Mouse (Mus musculus) embryonic facial prominence, embryonic 12.5 days (tissue): Measurements from ENCODE around the gene Sprr2k. TPM values are rescaled to one million over a fixed set of nuclear protein-coding genes. Genes with fewer than 3 reads are reported as not detected.

Experiments used
- ATAC-seq: fragments of 200-750 bp; cut with Nextera tagmentation; 2 replicates; pipeline ENCODE4 v1.8.0; 2017; ENCODE audit not compliant: insufficient number of reproducible peaks, insufficient read depth, low FRiP score, low TSS enrichment
- H3K27ac ChIP-seq: fragments of 300-500 bp; sonication (generic); 2 replicates; pipeline ENCODE4 v1.5.1; 2016; ENCODE audit warnings: mild to moderate bottlenecking
- H3K27me3 ChIP-seq: fragments of 300-500 bp; sonication (generic); 2 replicates; pipeline ENCODE4 v1.6.1; 2016; ENCODE audit warnings: mild to moderate bottlenecking, moderate library complexity
- H3K36me3 ChIP-seq: fragments of 300-500 bp; sonication (generic); 2 replicates; pipeline ENCODE4 v1.6.1; 2016; ENCODE audit warnings: mild to moderate bottlenecking
- H3K4me1 ChIP-seq: fragments of 300-500 bp; sonication (generic); 2 replicates; pipeline ENCODE4 v1.6.1; 2016
- H3K4me2 ChIP-seq: fragments of 300-500 bp; sonication (generic); replicated peaks from 2 replicates; pipeline ENCODE4 v1.6.1; 2016; ENCODE audit warnings: mild to moderate bottlenecking, moderate library complexity
- H3K4me3 ChIP-seq: fragments of 300-500 bp; sonication (generic); 2 replicates; pipeline ENCODE4 v1.5.1; 2016; ENCODE audit warnings: mild to moderate bottlenecking
- H3K9ac ChIP-seq: fragments of 300-500 bp; sonication (generic); 2 replicates; pipeline ENCODE4 v1.6.1; 2016; ENCODE audit warnings: mild to moderate bottlenecking, moderate library complexity
- H3K9me3 ChIP-seq: fragments of 300-500 bp; sonication (generic); 2 replicates; pipeline ENCODE4 v1.6.1; 2016; ENCODE audit warnings: mild to moderate bottlenecking, moderate library complexity
- WGBS: fragments of 180-500 bp; shearing (Covaris S2); methylation state at CpG from one replicate; pipeline ENCODE4 v1.1.7; 2016; 5-methylcytosine and 5-hydroxymethylcytosine counted together
- polyA plus RNA-seq: library from polyadenylated mRNA; unstranded; fragments of >200 nt; fragmentation: Nextera tagmentation; extraction: Ambion mirVana; gene quantifications from 2 replicates; pipeline ENCODE4 v1.2.1, GENCODE M21; 2016

Gene Sprr2k
- polyA plus RNA-seq = not detected in 2 replicates

DNA sequence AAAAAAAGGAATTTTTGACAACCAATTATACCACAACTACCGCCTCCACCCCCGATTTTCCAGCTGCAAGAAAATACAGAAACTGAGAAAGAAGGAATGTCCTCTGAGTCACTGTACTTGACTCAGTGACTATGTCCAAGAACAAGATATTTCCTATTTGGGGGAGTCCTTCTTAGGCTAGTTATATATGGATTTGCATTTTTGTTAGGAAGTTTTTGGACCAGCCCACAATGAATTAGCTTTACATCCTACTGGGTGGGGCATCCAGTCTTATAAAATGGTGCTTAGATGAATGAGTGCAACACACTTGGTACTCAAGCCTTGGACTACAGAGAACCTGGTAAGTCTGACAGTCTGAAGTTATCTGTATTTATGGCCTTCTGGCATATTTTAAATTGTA lies at the start of gene Sprr2k:
Gene Sprr2k (plus strand): TSS at position 301 of the 400 bp plus-strand sequence.
- Histone ChIP-seq H3K4me1 (no peaks in the 10 kb centered on the region), H3K4me2 (no peak within 1 kb of the TSS)
- no peak for ATAC-seq

DNA sequence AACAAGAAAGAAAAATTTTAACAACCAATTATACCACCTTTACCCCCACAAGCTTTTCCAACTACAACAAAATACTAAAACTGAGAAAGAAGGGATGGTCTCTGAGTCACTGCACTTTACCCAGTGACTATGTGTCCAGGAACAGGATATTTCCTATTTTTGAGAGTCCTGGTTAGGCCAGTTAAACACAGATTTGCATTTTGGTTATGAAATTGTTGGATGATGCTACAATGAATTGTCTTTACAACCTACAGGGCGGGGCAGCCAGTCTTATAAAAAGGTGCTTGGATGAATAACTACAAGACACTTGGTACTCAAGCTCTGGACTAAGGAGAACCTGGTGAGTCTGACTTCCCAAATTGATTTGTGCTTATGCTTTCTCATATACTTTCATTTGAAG lies 47.0 kb upstream of the Sprr2k start, which contains the start of gene Sprr2h:
Gene Sprr2h (plus strand): TSS at position 301 of the 400 bp plus-strand sequence.
- Histone ChIP-seq H3K9me3 (no peaks in the 10 kb centered on the region), H3K36me3 (no peaks in the 10 kb centered on the region), H3K27ac (no peak within 1 kb of the TSS), H3K9ac (no peak within 1 kb of the TSS), H3K4me3 (no peak within 1 kb of the TSS), H3K4me2 (no peak within 1 kb of the TSS), H3K27me3 (no peaks in the 10 kb centered on the region), H3K4me1 (no peaks in the 10 kb centered on the region)
- WGBS = 83% methylated on average over 1 of the region's 1 CpGs
- ATAC-seq = no peak

More for the DNA sequence above, at the start of gene Sprr2k:
- Histone ChIP-seq H3K36me3 (no peaks in the 10 kb centered on the region), H3K9me3 (no peaks in the 10 kb centered on the region), H3K4me3 (no peak within 1 kb of the TSS), H3K9ac (no peak within 1 kb of the TSS), H3K27me3 (no peaks in the 10 kb centered on the region), H3K27ac (no peak within 1 kb of the TSS)
- 77% methylated on average over 2 of the region's 2 CpGs for WGBS

DNA sequence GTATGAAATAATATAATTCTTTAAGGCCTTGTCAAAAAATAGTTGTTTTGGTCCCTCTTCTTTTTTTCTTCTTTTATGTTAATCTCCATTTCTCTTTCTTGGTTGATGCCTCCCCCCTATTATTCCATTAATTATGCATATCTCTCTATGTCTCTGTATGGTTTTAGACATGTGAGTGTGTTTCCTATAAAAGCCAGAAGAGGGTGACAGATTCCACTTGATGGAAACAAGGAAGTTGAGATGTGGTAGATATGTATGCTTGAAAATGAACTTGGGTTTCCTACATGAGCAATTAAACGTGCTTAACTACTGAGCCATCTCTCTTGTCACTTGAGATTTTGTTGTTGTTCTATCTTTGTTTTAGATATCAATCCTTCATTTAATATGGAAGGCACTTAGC lies 38.1 kb upstream of the Sprr2k start:
- Histone ChIP-seq H3K9me3 (no peaks in the 10 kb centered on the region), H3K9ac (no peak overlapping the region), H3K27ac (no peak overlapping the region), H3K4me3 (no peak overlapping the region), H3K4me1 (no peaks in the 10 kb centered on the region), H3K36me3 (no peaks in the 10 kb centered on the region), H3K4me2 (no peak overlapping the region), H3K27me3 (no peaks in the 10 kb centered on the region)
- ATAC-seq = no peak
- WGBS = 60% methylated on average over 1 of the region's 1 CpGs

DNA sequence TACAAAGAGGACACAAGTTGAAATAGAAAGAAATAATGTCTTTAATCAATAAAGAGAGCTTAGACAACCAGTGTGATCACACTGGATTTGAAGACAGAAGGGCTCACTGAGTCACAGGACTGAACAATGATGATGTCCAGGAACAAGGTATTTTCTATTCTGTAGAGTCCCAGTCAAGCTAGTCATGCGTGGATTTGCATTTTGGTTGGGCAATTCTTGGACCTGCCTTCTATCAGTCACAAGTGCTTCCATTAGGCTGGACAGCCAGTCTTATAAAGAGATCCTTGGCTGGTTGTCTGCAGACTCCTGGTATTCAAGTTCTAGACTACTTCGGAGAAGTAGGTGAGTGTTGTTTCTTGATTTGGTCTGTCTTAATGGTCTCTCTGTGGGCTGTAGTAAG lies 24.7 kb upstream of the Sprr2k start, which contains the start of gene Sprr2i:
Gene Sprr2i (plus strand): TSS at position 301 of the 400 bp plus-strand sequence.
- H3K9me3 ChIP-seq = no peaks in the 10 kb centered on the region
- no peak within 1 kb of the TSS for H3K4me2 ChIP-seq
- H3K4me3 ChIP-seq = no peak within 1 kb of the TSS
- H3K4me1 ChIP-seq = no peaks in the 10 kb centered on the region
- H3K36me3 ChIP-seq = no peaks in the 10 kb centered on the region
- no peak within 1 kb of the TSS for H3K27ac ChIP-seq
- 93% methylated on average over 2 of the region's 2 CpGs for WGBS
- H3K9ac ChIP-seq = no peak within 1 kb of the TSS
- no peaks in the 10 kb centered on the region for H3K27me3 ChIP-seq
- ATAC-seq = no peak

DNA sequence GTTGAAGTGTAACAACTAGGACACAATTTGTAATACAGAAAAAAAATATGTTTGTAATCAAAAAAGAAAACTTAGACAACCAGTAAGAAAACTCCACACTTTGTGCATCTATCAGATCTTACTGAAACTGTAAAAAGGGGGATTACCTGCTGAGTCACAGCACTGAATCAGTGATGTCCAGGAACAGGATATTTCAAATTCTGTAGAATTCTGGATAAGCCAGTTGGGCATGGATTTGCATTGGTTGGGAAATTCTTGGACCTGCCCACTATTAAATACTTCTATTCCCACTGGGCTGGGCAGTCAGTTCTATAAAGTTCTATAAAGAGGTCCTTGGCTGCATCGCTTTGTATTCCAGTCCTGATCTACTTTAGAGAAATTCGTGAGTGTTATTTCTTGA lies 14.6 kb upstream of the Sprr2k start, which contains the start of gene Sprr2j-ps:
Gene Sprr2j-ps (plus strand): TSS at position 301 of the 400 bp plus-strand sequence.
- Histone ChIP-seq H3K27me3 (no peaks in the 10 kb centered on the region; the same call in 1 of the 2 replicates), H3K9ac (no peak within 1 kb of the TSS), H3K36me3 (no peaks in the 10 kb centered on the region), H3K4me1 (no peaks in the 10 kb centered on the region), H3K4me3 (no peak within 1 kb of the TSS), H3K9me3 (no peaks in the 10 kb centered on the region), H3K4me2 (no peak within 1 kb of the TSS), H3K27ac (no peak within 1 kb of the TSS)
- no peak for ATAC-seq
- 90% methylated on average over 2 of the region's 2 CpGs for WGBS

DNA sequence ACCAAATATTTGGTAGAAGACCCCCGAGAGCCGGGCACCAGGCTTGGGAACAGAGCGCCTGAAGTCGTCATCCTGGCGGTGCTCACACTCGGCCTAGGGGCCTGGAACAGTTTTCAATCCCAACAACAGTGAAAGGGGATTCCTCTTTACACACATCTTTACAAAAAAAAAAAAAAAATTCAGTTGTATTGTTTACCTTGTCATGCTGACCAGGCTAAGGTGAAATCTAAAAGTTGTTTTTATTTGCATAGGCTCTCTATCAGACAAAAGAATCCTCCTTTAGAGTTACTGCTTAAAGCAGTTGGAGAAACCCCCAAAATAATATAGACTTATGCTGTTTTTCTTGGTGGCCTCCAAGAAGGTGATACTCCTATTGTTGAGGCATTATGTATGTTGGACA lies 3.1 kb upstream of the Sprr2k start, which contains the start of gene Gm9774:
Gene Gm9774 (minus strand): TSS at position 101 of the 400 bp plus-strand sequence.
- no peak for ATAC-seq
- H3K36me3 ChIP-seq = no peaks in the 10 kb centered on the region
- 93% methylated on average over 6 of the region's 6 CpGs for WGBS
- H3K4me2 ChIP-seq = no peak within 1 kb of the TSS
- no peak within 1 kb of the TSS for H3K9ac ChIP-seq
- H3K27ac ChIP-seq = no peak within 1 kb of the TSS
- H3K9me3 ChIP-seq = no peaks in the 10 kb centered on the region
- H3K4me1 ChIP-seq = no peaks in the 10 kb centered on the region
- H3K27me3 ChIP-seq = no peaks in the 10 kb centered on the region
- H3K4me3 ChIP-seq = no peak within 1 kb of the TSS

DNA sequence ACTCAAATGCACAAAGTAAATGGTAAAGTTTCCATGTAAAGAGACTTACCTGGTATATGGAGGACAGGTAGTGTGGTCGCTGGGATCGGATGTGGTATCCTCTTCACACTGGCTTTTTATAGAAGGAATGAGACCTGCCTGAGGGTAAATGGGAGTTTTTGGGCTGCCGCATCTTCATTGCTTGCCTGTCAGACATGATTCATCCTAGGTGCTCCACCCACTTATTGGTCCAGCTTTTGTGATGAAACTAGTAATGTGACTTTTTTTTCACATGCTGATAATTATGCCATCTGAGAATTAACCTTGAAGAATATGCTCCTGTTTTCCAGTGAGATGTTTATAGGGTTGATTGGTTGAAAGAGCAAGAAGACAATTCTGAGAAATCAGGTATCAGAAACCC lies 6.3 kb downstream of the Sprr2k start, which contains the start of gene Sprr1b:
Gene Sprr1b (minus strand): TSS at position 101 of the 400 bp plus-strand sequence.
- 88% methylated on average over 3 of the region's 3 CpGs for WGBS
- H3K4me1 ChIP-seq = no peaks in the 10 kb centered on the region
- no peak within 1 kb of the TSS for H3K4me3 ChIP-seq
- no peak for ATAC-seq
- no peaks in the 10 kb centered on the region for H3K36me3 ChIP-seq
- H3K4me2 ChIP-seq = no peak within 1 kb of the TSS
- H3K27ac ChIP-seq = no peak within 1 kb of the TSS
- H3K9me3 ChIP-seq = no peaks in the 10 kb centered on the region
- no peak within 1 kb of the TSS for H3K9ac ChIP-seq
- H3K27me3 ChIP-seq = no peaks in the 10 kb centered on the region

DNA sequence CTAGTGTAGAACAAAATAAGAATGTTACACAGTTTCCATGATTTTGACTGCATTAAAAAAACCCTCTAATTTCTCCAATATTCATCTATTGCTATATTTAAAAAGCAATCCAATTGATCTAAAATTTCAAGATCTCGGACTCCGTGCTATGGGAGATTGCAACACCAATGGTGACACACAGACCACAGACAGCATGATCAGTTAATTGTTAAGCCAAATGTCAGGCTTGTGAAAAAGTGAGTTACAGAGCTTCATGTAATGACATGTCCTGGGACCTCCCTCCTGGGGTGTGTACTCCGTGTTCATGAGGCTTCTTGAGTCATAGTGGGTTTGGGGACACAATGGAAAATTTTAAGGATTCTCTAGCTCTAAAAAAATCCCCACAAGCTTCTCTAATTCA lies 7.8 kb downstream of the Sprr2k start:
- Histone ChIP-seq H3K4me2 (no peak overlapping the region), H3K4me1 (no peaks in the 10 kb centered on the region), H3K9me3 (no peaks in the 10 kb centered on the region), H3K36me3 (no peaks in the 10 kb centered on the region), H3K9ac (no peak overlapping the region), H3K27ac (no peak overlapping the region), H3K4me3 (no peak overlapping the region), H3K27me3 (no peaks in the 10 kb centered on the region)
- WGBS = 85% methylated on average over 3 of the region's 3 CpGs
- ATAC-seq = no peak

DNA sequence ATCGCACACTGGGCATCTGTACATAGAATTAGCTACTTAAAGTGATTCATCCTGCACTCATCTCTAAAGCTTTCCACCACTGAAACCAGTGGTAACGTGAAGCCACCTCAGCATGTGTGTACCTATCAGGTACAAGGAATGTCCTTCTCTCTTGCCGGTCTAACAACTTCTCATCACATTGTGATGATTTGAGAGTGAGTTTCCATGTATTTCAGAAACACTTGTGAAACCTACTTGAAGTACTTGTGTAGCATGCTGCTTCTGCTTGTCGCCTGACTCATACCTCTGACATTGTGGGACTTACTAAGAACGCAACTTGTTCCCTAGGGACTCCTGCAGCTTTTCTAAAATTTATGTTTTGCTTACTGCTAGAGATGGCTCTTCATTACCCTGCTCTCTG lies 22.8 kb downstream of the Sprr2k start:
- no peak overlapping the region for H3K9ac ChIP-seq
- H3K27ac ChIP-seq = no peak overlapping the region
- 83% methylated on average over 5 of the region's 5 CpGs for WGBS
- no peaks in the 10 kb centered on the region for H3K9me3 ChIP-seq
- H3K4me3 ChIP-seq = no peak overlapping the region
- no peak overlapping the region for H3K4me2 ChIP-seq
- H3K36me3 ChIP-seq = no peaks in the 10 kb centered on the region
- no peaks in the 10 kb centered on the region for H3K27me3 ChIP-seq
- ATAC-seq = no peak
- no peaks in the 10 kb centered on the region for H3K4me1 ChIP-seq

DNA sequence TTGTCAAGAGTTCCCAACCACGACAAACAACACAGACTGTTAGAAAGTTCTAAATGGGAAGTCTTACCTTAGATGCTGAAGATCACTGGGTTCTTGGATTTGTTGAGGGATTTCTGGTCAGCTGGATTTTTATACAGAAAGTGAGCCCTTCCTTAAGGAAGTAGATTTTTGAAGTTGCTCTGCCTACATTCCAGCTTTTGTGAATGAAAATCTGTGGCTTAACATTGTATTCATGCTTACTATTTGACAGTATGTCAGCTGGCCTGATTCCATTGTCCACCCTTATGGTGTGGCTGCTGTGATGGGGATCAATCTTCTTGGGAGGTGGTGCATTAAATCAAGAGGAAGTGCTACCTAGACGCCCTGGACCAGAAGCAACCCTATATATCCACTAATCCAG lies 26.2 kb downstream of the Sprr2k start, which contains the start of gene Sprr3:
Gene Sprr3 (minus strand): TSS at position 101 of the 400 bp plus-strand sequence.
- H3K27ac ChIP-seq = no peak within 1 kb of the TSS
- no peaks in the 10 kb centered on the region for H3K27me3 ChIP-seq
- ATAC-seq = no peak
- no peak within 1 kb of the TSS for H3K4me3 ChIP-seq
- H3K4me1 ChIP-seq = no peaks in the 10 kb centered on the region
- no peak within 1 kb of the TSS for H3K9ac ChIP-seq
- no peaks in the 10 kb centered on the region for H3K9me3 ChIP-seq
- no peaks in the 10 kb centered on the region for H3K36me3 ChIP-seq
- H3K4me2 ChIP-seq = no peak within 1 kb of the TSS
- WGBS = 64% methylated on average over 2 of the region's 2 CpGs

DNA sequence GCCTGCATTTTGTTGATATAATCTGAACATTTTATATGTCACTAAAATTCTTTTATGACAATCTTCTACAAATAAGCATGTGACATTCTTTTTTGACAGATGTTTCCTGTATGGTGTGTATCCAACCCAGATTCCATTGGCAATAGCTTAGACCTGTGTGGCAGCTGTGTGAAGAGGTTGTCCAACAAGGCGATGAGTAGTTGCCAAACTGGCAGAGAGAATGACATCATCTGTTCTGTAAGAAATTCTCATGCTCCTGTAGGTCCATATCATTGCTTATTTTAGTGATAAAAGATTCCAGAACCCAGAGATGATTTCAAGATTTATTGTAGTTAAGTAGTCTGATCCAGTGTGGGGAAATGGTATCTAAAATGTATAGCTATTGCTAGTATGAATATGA lies 34.2 kb downstream of the Sprr2k start:
- Histone ChIP-seq H3K27ac (no peak overlapping the region), H3K9me3 (no peaks in the 10 kb centered on the region), H3K4me2 (no peak overlapping the region), H3K4me1 (no peaks in the 10 kb centered on the region), H3K36me3 (no peaks in the 10 kb centered on the region), H3K9ac (no peak overlapping the region), H3K4me3 (no peak overlapping the region), H3K27me3 (no peaks in the 10 kb centered on the region)
- WGBS = 81% methylated on average over 1 of the region's 1 CpGs
- no peak for ATAC-seq

DNA sequence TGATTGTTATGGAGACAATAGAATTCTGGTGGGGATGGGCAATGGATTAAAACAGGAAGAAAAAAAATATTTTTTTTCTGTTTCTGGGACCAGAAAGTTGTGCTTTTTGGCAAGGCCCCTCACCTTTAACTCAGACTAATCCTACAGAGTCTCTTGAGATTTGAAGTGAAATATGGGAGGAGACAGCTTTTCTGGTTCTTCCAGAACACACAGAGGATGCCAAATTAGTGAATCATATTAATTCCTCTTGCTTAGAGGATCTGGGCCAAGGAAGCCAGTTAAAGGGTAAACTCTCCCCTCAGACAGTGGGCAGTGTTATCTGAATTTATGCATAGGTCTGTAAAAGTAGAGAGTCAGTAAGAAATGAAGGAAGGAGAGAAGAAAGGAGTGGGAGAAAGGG lies 35.0 kb downstream of the Sprr2k start:
- no peak overlapping the region for H3K27ac ChIP-seq

More for the DNA sequence above, 35.0 kb downstream of the Sprr2k start:
- no peak for ATAC-seq
- no peak overlapping the region for H3K4me2 ChIP-seq
- H3K4me1 ChIP-seq = no peaks in the 10 kb centered on the region
- no peaks in the 10 kb centered on the region for H3K9me3 ChIP-seq
- no peak overlapping the region for H3K4me3 ChIP-seq
- H3K27me3 ChIP-seq = no peaks in the 10 kb centered on the region
- no peaks in the 10 kb centered on the region for H3K36me3 ChIP-seq
- H3K9ac ChIP-seq = no peak overlapping the region
